Mouse (Mus musculus) limb, embryonic 10.5 days (tissue): Measurements from ENCODE around the gene Sh3gl2. TPM values are rescaled to one million over a fixed set of nuclear protein-coding genes. Genes with fewer than 3 reads are reported as not detected.

ENCODE experiments used
- DNase-seq: peaks from one replicate; pipeline ENCODE4 v3.0.0-alpha.2; 2017; ENCODE audit warnings: low spot score
- H3K27ac ChIP-seq: fragments of 300-500 bp; sonication (generic); 2 replicates; pipeline ENCODE4 v1.5.1; 2016; ENCODE audit warnings: mild to moderate bottlenecking
- H3K27me3 ChIP-seq: fragments of 300-500 bp; sonication (generic); 2 replicates; pipeline ENCODE4 v1.6.1; 2016; ENCODE audit warnings: low read depth, mild to moderate bottlenecking; ENCODE audit not compliant: poor library complexity, severe bottlenecking
- H3K36me3 ChIP-seq: fragments of 300-500 bp; sonication (generic); 2 replicates; pipeline ENCODE4 v1.6.1; 2016; ENCODE audit warnings: mild to moderate bottlenecking, moderate library complexity
- H3K4me1 ChIP-seq: fragments of 300-500 bp; sonication (generic); 2 replicates; pipeline ENCODE4 v1.6.1; 2016
- H3K4me3 ChIP-seq: fragments of 300-500 bp; sonication (generic); 2 replicates; pipeline ENCODE4 v1.5.1; 2016; ENCODE audit warnings: mild to moderate bottlenecking, moderate library complexity
- H3K9me3 ChIP-seq: fragments of 300-500 bp; sonication (generic); replicated peaks from 2 replicates; pipeline ENCODE4 v1.6.1; 2016; ENCODE audit warnings: mild to moderate bottlenecking
- WGBS: fragments of 180-500 bp; shearing (Covaris S2); methylation state at CpG from one replicate; pipeline ENCODE4 v1.1.7; 2016; 5-methylcytosine and 5-hydroxymethylcytosine counted together
- polyA plus RNA-seq: library from polyadenylated mRNA; unstranded; fragments of >200 nt; fragmentation: Nextera tagmentation; extraction: Ambion mirVana; gene quantifications from 2 replicates; pipeline ENCODE4 v1.2.1, GENCODE M21; 2016

The Sh3gl2 gene
- polyA plus RNA-seq, 1 experiment from 2014 or later, result 0.60 TPM

DNA sequence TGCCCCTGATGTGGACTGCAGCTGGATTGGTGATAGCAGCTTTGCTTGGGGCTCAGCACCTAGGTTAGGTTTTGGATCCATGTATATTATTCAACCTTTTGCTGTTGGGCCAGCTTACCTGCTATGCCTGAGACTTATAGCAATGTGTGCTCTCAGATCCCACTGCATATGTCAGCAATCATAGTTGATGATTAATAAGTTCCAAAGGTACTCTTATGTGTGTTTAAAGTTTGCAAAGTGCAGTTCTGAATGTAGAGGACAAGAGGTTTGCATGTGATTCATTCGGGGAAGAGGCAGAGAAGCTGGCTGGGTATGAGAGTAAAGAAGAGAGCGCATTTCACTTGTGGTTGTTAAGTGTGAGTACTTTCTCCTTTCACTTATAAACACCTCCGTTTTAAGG is 43.7 kb downstream of the Sh3gl2 start:
- 88% methylated on average over 3 of the region's 3 CpGs for WGBS
- H3K4me1 ChIP-seq, result no peaks in the 10 kb centered on the region
- no peak for DNase-seq
- no peaks in the 10 kb centered on the region for H3K27me3 ChIP-seq
- no peak overlapping the region for H3K4me3 ChIP-seq
- H3K27ac ChIP-seq, result no peak overlapping the region
- H3K9me3 ChIP-seq, result no peaks in the 10 kb centered on the region
- no peaks in the 10 kb centered on the region for H3K36me3 ChIP-seq

DNA sequence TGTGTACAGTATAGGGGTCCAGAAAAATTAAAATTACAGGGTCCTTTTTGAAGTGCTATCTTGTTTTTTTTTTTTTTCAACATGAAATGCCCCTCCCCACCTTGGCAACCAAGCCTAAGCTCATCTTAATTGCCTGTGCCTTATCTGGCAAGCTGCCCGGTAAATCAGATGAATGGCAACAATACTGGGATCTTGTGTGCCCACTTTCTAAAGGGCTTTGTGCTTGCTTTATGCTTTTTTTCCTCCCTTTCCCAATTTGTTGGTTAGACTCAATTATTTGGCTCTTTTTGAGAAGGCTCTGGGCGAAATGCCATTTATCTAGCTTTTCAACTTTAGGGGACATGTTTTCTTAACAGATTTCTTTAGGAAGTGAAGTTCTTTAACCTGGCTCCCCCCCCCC is 45.3 kb downstream of the Sh3gl2 start:
- Histone ChIP-seq H3K27ac (no peak overlapping the region), H3K27me3 (no peaks in the 10 kb centered on the region), H3K4me1 (no peaks in the 10 kb centered on the region), H3K4me3 (no peak overlapping the region), H3K36me3 (no peaks in the 10 kb centered on the region), H3K9me3 (no peaks in the 10 kb centered on the region)
- 87% methylated on average over 2 of the region's 2 CpGs for WGBS
- no peak for DNase-seq

DNA sequence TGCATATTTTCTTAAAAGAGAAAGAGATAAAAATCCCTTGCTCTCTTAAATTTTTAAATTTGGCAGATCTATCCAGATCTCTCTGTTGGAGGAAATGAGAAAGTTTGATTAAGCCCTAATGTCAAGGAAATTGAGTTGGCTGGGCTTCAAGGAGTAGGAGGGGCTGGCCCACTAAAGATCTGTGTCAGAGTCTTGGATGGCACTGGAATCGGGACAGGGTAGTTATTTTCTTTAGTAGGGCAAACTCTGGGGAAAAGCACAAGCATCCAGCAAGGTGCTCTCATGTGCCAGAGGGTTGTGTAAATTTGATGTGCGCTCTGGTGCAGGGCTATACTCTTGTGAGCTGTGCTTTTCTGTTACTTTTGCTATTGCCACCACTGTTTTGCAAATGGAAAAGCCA is 45.9 kb downstream of the Sh3gl2 start:
- Histone ChIP-seq H3K27ac (no peak overlapping the region), H3K36me3 (no peaks in the 10 kb centered on the region), H3K9me3 (no peaks in the 10 kb centered on the region), H3K27me3 (no peaks in the 10 kb centered on the region), H3K4me1 (no peaks in the 10 kb centered on the region), H3K4me3 (no peak overlapping the region)
- no peak for DNase-seq
- WGBS, result 70% methylated on average over 2 of the region's 2 CpGs

DNA sequence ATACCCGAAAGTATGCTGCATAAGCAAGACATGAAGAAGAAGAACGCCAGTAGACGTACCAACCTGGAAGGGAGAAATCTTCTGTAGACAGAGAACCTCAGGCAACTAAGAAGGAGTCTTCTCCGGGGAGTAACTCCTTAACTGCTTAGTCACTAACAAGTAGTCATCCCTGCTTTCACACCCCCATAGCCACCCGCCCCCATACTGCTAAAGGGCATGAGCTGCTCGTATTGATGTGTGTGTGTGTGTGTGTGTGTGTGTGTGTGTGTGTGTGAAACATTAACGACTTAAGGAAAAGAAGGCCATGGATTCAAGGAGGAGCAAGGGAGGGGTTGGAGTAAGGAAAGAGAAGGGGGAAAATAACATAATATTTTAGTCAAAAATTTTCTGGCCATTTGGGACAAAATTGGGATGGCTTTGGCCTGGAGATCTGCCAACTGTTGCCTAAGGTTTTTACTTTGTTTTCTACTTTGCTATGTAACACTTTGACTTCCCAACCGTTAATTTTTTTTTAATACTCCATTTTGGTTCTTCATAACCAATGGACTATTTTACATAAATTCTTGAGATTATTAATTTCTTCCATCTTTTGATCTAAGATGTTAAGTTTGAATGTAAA is 51.0 kb downstream of the Sh3gl2 start:
- no peak overlapping the region for H3K27ac ChIP-seq
- no peaks in the 10 kb centered on the region for H3K36me3 ChIP-seq
- no peaks in the 10 kb centered on the region for H3K27me3 ChIP-seq
- H3K9me3 ChIP-seq, result no peaks in the 10 kb centered on the region
- no peak for DNase-seq
- WGBS, result 92% methylated on average over 8 of the region's 8 CpGs
- H3K4me3 ChIP-seq, result no peak overlapping the region
- H3K4me1 ChIP-seq, result no peaks in the 10 kb centered on the region

DNA sequence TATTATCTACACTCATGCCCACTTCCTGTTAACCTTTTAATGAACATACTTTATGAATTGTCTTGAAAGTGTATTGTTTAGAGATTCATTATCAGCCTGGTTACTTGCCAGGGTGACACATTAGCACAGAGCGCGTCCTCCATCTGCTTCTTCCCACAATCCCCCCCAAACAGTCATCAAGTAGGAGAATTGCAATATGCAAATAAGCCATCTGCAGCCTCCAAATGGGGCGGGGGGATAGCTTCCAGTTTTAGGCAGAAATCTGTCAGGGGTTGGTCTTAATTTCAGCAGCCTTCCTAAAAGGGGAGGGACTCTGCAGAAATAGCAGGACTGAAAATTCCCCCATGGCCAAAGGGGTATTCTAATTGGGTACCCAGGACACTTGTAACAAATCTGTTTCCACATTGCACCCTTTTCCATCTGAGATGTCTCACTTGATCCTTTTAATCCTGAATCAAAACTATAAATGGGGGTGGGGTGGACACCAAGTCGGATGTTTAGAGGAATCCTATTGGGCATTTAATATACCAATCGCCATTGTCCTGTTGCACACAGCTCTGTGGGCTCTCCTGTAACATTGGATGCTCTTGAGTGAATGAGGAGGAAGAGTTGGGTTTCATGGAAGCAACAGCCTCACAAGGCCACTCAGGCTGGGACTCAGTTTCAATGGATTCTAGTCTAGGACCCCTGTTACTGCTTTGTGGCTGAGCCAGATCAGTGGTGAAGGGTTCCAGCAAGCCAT is 51.7 kb downstream of the Sh3gl2 start:
- WGBS, result 88% methylated on average over 5 of the region's 5 CpGs

DNA sequence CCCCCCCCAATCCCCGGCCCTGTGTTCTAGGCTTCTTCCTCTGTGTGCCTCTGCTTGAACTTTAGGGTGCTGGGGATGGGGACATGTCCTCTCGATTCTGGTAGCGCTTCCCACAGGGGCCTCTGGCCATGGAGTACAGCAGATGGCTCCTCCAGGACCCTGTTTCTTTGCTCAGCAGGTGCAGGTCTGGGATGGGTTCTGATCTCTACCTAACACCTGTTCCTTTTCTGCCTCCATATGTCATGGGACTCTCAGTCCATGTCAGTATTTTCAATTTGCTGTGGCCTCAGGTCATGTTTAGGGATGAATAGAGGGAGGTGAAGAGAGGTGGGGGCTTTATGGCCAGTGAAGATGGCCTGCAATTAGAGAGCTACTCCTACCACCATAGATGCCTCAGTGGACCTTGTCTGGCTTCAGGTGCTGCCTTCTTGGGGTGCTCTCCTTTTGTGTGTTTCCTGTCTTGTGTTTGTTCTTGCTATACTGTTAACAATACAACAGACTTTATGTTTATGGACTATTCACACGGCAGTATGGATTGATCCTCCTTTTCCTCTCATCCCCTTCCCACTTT is 52.9 kb downstream of the Sh3gl2 start:
- no peak for DNase-seq
- H3K27me3 ChIP-seq, result no peaks in the 10 kb centered on the region
- no peak overlapping the region for H3K27ac ChIP-seq
- no peak overlapping the region for H3K4me3 ChIP-seq
- no peaks in the 10 kb centered on the region for H3K9me3 ChIP-seq
- 87% methylated on average over 3 of the region's 4 CpGs for WGBS
- no peaks in the 10 kb centered on the region for H3K4me1 ChIP-seq
- no peaks in the 10 kb centered on the region for H3K36me3 ChIP-seq

More for the DNA sequence above, 51.7 kb downstream of the Sh3gl2 start:
- no peak for DNase-seq
- Histone ChIP-seq H3K27me3 (no peaks in the 10 kb centered on the region), H3K4me3 (no peak overlapping the region), H3K9me3 (no peaks in the 10 kb centered on the region), H3K4me1 (no peaks in the 10 kb centered on the region), H3K27ac (no peak overlapping the region), H3K36me3 (no peaks in the 10 kb centered on the region)

DNA sequence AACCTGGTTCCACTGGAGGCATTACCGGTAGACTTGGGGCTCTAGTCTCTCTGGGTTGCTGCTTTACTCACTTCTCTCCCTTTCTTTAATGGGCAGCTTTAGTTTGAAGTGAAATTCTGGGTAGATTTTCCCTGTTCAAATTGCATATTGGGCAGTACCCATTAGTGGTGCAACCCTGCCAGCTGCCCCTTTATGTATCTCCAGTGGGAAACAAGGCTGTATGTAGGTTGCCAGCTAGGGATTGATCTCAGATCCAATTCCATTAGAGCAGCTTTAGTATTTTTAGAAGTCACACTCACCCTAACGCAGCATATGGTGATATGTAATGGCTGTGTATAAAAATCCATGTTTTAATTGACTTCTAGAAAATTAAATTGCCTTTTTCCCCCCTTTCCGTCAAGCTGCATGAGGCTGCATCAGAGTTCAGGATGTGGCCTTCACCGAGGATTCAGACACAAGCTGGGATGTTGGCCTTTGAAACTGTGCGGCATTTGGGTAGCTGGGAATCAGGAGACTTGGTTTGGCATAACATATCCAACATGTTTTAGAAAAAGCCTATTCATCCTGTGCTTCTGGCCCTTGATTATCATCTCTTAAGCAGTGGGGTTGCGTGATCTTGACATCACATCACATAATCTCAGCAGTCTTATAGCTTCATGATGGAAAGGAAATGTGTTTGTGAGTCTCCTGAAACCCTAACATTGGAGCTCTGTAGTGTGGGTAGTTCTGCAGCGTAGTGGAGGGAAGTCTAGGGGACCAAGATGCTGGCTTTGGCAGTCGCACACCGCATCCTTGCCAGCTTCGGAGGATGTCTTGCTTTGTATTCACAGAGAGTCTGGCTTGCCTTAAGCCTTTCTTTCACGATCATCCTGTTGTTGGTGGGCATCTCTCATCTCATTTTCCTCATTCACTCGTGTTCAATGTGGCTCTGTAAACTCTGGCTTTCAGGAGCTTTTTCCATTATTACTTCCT is 56.0 kb downstream of the Sh3gl2 start:
- Histone ChIP-seq H3K4me1 (no peaks in the 10 kb centered on the region), H3K27ac (no peak overlapping the region), H3K27me3 (no peaks in the 10 kb centered on the region), H3K9me3 (no peaks in the 10 kb centered on the region), H3K36me3 (no peaks in the 10 kb centered on the region), H3K4me3 (no peak overlapping the region)
- 90% methylated on average over 12 of the region's 12 CpGs for WGBS
- no peak for DNase-seq

DNA sequence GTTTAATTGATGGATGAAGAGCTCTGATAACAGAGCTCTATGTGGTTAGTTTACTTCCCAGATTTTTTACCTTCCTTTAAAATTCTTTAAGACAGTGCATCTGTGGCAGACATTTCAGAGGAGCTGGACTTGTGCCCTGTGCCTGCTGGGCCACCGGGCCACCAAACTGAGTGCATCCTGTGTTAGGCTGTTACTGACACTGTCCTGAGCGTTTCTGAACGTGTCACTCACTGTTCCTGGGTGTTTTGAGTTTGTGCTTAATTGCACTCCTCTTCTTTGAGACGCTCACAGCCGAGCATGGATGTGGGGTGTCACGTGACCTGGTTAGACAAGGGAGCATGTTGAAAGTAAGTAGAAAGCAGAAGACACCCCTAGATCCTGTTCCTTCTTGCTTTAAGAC is 57.2 kb downstream of the Sh3gl2 start:
- H3K36me3 ChIP-seq, result no peaks in the 10 kb centered on the region
- no peak overlapping the region for H3K27ac ChIP-seq
- H3K27me3 ChIP-seq, result no peaks in the 10 kb centered on the region
- no peak overlapping the region for H3K4me3 ChIP-seq
- 67% methylated on average over 6 of the region's 6 CpGs for WGBS
- H3K9me3 ChIP-seq, result no peaks in the 10 kb centered on the region
- no peak for DNase-seq
- H3K4me1 ChIP-seq, result no peaks in the 10 kb centered on the region

DNA sequence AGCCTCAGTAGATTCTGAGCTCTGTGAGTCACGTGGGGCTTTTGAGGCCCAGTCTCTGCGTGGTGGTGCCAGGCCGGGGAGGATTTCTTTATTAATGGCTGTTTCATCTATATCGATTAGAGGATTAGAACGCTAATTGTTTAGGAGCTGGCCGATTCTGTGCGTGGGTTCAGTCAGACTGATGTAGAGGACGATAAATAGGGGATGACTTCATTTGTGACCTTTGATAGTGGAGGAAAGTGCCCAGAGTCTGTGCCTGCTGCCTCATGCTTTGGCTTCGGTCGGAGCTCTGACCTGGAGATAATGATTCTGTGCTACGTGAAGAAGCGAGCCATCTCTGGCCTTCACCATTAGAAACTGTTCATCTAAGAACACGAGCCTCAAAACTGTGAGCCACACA is 57.7 kb downstream of the Sh3gl2 start:
- no peaks in the 10 kb centered on the region for H3K36me3 ChIP-seq
- no peak for DNase-seq
- WGBS, result 89% methylated on average over 13 of the region's 13 CpGs
- no peaks in the 10 kb centered on the region for H3K9me3 ChIP-seq
- H3K27ac ChIP-seq, result no peak overlapping the region
- H3K27me3 ChIP-seq, result no peaks in the 10 kb centered on the region
- no peak overlapping the region for H3K4me3 ChIP-seq
- no peaks in the 10 kb centered on the region for H3K4me1 ChIP-seq

DNA sequence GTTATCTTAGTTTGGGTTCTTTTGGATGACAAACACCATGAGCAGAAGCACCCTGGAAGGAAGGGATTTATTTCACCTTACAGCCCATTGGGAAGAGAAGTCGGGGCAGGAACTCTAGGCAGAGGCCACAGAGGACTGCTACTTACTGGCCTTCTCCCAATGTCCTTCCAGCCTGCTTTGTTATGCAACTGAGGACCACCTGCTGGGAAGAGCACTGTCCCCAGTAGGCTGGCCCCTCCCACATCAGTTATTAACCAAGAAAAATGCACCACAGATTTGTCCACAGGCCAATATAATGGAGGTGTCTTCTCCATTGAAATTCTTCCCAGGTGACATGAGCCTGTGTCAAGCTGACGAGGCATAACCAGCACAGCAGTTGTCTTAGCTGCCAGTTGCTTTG is 62.5 kb downstream of the Sh3gl2 start:
- Histone ChIP-seq H3K4me3 (no peak overlapping the region), H3K27me3 (no peaks in the 10 kb centered on the region), H3K27ac (no peak overlapping the region), H3K36me3 (no peaks in the 10 kb centered on the region), H3K9me3 (no peaks in the 10 kb centered on the region), H3K4me1 (no peaks in the 10 kb centered on the region)
- no peak for DNase-seq
- 88% methylated on average over 2 of the region's 2 CpGs for WGBS

DNA sequence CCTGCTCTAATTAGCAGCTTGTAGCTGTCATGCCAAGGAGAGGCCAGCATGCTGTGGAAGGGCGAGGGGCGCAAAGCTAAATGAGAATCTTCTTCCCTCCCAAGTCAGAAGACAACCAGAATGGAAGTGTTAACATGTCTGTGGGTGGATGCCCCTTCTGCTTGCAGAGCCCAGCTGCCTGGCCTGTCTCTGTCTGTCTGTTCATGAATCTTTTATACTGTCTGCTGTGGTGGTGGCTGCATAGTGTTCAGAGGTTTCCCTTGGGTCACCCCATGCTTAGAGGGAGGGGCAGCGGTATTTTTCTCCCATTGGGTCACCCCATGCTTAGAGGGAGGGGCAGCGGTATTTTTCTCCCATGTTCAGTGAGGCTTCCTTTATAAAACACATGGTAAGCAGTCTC is 68.0 kb downstream of the Sh3gl2 start:
- WGBS, result 92% methylated on average over 4 of the region's 4 CpGs
- no peaks in the 10 kb centered on the region for H3K27me3 ChIP-seq
- H3K4me1 ChIP-seq, result no peaks in the 10 kb centered on the region
- no peaks in the 10 kb centered on the region for H3K36me3 ChIP-seq
- H3K4me3 ChIP-seq, result no peak overlapping the region
- no peak overlapping the region for H3K27ac ChIP-seq
- DNase-seq, result no peak
- H3K9me3 ChIP-seq, result no peaks in the 10 kb centered on the region

DNA sequence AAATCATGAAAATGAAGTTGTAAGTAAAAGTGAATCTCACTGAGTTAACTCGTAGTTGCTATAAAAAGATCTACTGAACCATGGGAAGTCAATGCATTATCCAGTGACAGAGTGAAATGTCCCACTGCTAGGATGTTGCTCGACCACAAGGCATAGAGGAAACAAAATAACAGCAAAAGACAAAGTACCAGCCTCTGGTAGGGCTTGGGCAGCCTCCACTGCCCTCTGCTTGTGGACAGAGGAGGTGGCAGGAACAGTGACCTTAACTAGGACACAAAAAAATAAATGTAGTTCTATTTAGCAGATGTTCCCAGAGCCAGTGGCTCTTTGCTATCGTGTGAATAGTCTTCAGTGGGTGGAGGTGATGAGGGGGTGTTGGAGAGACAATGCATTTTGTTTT is 68.5 kb downstream of the Sh3gl2 start:
- Histone ChIP-seq H3K36me3 (no peaks in the 10 kb centered on the region), H3K4me3 (no peak overlapping the region), H3K27ac (no peak overlapping the region), H3K27me3 (no peaks in the 10 kb centered on the region), H3K4me1 (no peaks in the 10 kb centered on the region), H3K9me3 (no peaks in the 10 kb centered on the region)
- 90% methylated on average over 3 of the region's 3 CpGs for WGBS
- DNase-seq, result no peak

DNA sequence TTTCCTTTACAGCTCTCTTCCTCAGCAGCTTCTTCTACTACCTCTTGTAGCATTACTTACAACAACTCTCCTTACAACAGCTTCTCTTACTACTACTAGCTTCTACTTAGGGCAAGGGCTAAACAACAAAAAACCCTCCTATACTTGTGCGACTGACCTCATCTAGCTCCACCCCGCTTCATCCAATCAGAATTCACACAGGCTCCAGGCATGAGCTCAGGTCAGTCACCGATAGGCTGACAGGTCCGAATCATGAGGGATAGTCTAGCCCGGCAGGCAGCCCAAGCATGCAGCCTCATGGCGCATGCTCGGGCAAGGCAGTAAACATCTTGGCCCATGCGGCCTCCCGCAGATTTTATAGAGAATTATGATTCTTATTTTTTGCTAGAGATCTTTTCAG is 78.2 kb downstream of the Sh3gl2 start:
- Histone ChIP-seq H3K9me3 (no peaks in the 10 kb centered on the region), H3K4me1 (no peaks in the 10 kb centered on the region), H3K27ac (no peak overlapping the region), H3K36me3 (no peaks in the 10 kb centered on the region), H3K4me3 (no peak overlapping the region), H3K27me3 (no peaks in the 10 kb centered on the region)
- DNase-seq, result no peak
- WGBS, result 88% methylated on average over 9 of the region's 9 CpGs
